Mouse (Mus musculus) forebrain, embryonic 16.5 days (tissue): ENCODE data around the gene Cab39. TPM values are rescaled to one million over a fixed set of nuclear protein-coding genes. Genes with fewer than 3 reads are reported as not detected.
"Not testable (repeated sequence)": the region's sequence is repeated elsewhere in the genome, so short reads cannot be mapped to it uniquely, and the experiment has no call there.

Experiments
- ATAC-seq: fragments of 200-750 bp; cut with Nextera tagmentation; 2 replicates; pipeline ENCODE4 v1.8.0; 2017; ENCODE audit warnings: mild to moderate bottlenecking, moderate library complexity
- H3K27ac ChIP-seq: fragments of 300-500 bp; sonication (generic); 2 replicates; pipeline ENCODE4 v1.5.1; 2014; ENCODE audit warnings: low read length, control low read depth
- H3K27me3 ChIP-seq: fragments of 300-500 bp; sonication (generic); replicated peaks from 2 replicates; pipeline ENCODE4 v1.6.1; 2014; ENCODE audit warnings: low read length; ENCODE audit not compliant: control insufficient read depth, insufficient read depth
- H3K36me3 ChIP-seq: fragments of 300-500 bp; sonication (generic); 2 replicates; pipeline ENCODE4 v1.6.1; 2014; ENCODE audit not compliant: control insufficient read depth, insufficient read depth
- H3K4me1 ChIP-seq: fragments of 300-500 bp; sonication (generic); replicated peaks from 2 replicates; pipeline ENCODE4 v1.6.1; 2014; ENCODE audit warnings: low read length; ENCODE audit not compliant: control insufficient read depth, insufficient read depth
- H3K4me2 ChIP-seq: fragments of 300-500 bp; sonication (generic); 2 replicates; pipeline ENCODE4 v1.6.1; 2014; ENCODE audit warnings: mild to moderate bottlenecking, low read length, control low read depth
- H3K4me3 ChIP-seq: fragments of 300-500 bp; sonication (generic); replicated peaks from 2 replicates; pipeline ENCODE4 v1.5.1; 2014; ENCODE audit warnings: mild to moderate bottlenecking, low read length, control low read depth
- H3K9ac ChIP-seq: fragments of 300-500 bp; sonication (generic); replicated peaks from 2 replicates; pipeline ENCODE4 v1.6.1; 2014; ENCODE audit warnings: low read depth, low read length, control low read depth
- H3K9me3 ChIP-seq: fragments of 300-500 bp; sonication (generic); 2 replicates; pipeline ENCODE4 v1.6.1; 2016; ENCODE audit warnings: low read length; ENCODE audit not compliant: control insufficient read depth
- WGBS: fragments of 180-500 bp; shearing (Covaris S2); extraction: QIAGEN DNeasy Blood & Tissue Kit; methylation state at CpG from one replicate; pipeline ENCODE4 v1.1.7; 2014; 5-methylcytosine and 5-hydroxymethylcytosine counted together
- polyA plus RNA-seq: library from polyadenylated mRNA; unstranded; fragments of >200 nt; fragmentation: Nextera tagmentation; extraction: Ambion mirVana; gene quantifications from 2 replicates; pipeline ENCODE4 v1.2.1, GENCODE M21; 2015

Gene Cab39
- polyA plus RNA-seq, 1 experiment from 2014 or later, result 47.1 TPM

DNA sequence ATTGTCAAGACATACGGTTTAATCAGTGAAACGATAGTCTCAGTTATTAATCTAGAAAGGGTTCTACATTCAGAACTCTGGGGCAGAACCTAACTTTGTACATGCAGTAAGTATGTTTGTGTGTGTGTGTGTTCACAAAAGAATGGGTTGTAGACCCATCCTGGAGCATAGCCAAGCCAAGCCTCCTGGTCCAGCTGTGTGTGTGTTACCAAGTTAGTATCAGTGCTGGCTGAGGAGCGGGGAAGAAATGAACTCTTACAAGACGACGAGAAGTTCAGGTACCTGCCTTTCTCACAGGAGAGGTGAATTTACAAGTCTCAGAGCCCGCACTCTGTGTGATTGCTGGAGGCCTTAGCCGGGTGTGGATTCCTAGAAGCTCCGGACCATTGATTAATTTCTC, 11.3 kb downstream of the Cab39 start:
- Histone ChIP-seq H3K4me1 (no peaks in the 10 kb centered on the region), H3K27me3 (no peaks in the 10 kb centered on the region), H3K4me2 (no peak overlapping the region), H3K4me3 (no peak overlapping the region), H3K27ac (no peak overlapping the region), H3K9me3 (no peaks in the 10 kb centered on the region), H3K36me3 (no peaks in the 10 kb centered on the region), H3K9ac (no peak overlapping the region)
- 95% methylated on average over 8 of the region's 8 CpGs for WGBS
- no peak for ATAC-seq

GRCm38 (mm10) chr1:85809256-85809655, 16.0 kb downstream of the Cab39 start:
- no peaks in the 10 kb centered on the region for H3K36me3 ChIP-seq
- H3K4me1 ChIP-seq, result peaks cover 5% of the 10 kb centered on the region
- WGBS, result 71% methylated on average over 4 of the region's 4 CpGs
- H3K9ac ChIP-seq, result no peak overlapping the region
- no peak overlapping the region for H3K4me3 ChIP-seq
- ATAC-seq, result no peak
- no peaks in the 10 kb centered on the region for H3K27me3 ChIP-seq
- H3K9me3 ChIP-seq, result no peaks in the 10 kb centered on the region
- H3K27ac ChIP-seq, result no peak overlapping the region
- no peak overlapping the region for H3K4me2 ChIP-seq

DNA sequence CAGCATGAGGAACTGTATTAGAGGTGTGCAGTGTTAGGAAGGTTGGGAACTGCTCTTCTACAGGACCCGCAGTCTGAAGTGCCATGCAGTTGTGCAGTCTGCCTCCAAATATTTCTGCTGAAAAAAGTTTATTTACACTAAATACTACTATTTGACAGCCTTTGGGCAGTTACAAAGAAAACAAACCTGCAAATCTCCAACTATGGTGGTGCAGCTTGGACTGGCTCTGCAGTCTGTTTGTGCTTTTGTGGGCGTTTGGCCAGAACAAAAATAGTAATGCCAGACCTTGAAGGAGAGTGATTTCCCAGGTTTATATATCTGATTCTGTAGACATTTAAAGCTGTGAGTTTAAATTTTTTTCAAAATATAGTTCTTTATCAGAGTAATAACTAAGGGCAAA, 17.1 kb downstream of the Cab39 start:
- Histone ChIP-seq H3K27me3 (no peaks in the 10 kb centered on the region), H3K9ac (no peak overlapping the region), H3K36me3 (no peaks in the 10 kb centered on the region), H3K27ac (no peak overlapping the region), H3K4me2 (no peak overlapping the region), H3K9me3 (no peaks in the 10 kb centered on the region), H3K4me3 (no peak overlapping the region), H3K4me1 (peaks cover 5% of the 10 kb centered on the region)
- 83% methylated on average over 2 of the region's 2 CpGs for WGBS
- ATAC-seq, result no peak

DNA sequence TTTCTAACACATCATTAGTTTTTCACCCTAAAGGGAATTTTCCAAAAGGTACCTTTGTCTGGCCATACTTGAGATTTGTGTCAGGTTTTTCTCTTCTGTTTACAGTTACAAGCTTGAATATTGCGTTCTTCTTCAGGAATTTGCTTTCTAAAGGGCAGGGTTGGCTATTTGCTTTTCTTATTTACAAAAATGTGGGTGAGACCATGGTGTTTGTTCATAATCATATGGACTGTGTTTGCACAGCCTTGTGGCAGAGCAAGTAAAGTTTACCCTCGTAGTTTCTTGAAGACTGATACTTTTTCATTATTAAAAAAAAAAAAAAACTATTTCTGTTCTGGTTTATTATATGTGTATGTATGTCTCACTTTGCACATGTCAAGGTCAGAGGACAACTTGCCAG, 17.5 kb downstream of the Cab39 start:
- no peak for ATAC-seq
- no peaks in the 10 kb centered on the region for H3K27me3 ChIP-seq
- 87% methylated on average over 2 of the region's 2 CpGs for WGBS
- H3K4me3 ChIP-seq, result no peak overlapping the region
- peaks cover 5% of the 10 kb centered on the region for H3K4me1 ChIP-seq
- no peaks in the 10 kb centered on the region for H3K36me3 ChIP-seq
- no peak overlapping the region for H3K27ac ChIP-seq
- no peak overlapping the region for H3K9ac ChIP-seq
- no peak overlapping the region for H3K4me2 ChIP-seq
- no peaks in the 10 kb centered on the region for H3K9me3 ChIP-seq

DNA sequence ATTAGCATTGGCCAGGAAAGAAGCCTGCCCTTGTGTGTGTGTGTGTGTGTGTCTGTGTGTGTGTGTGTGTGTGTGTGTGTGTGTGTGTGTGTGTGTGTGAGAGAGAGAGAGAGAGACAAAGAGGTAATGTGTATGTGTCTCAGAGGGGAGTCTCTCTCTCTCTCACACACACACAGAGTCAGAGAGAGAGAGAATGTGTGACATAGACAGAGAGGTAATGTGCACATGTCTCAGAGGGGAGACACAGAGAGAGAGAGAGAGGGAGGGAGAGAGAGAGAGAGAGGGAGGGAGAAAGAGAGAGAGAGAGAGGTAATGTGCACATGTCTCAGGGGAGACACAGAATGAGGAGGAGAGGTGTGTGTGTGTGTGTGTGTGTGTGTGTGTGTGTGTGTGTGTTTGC, 21.0 kb downstream of the Cab39 start:
- H3K4me2 ChIP-seq, H3K36me3 ChIP-seq, ATAC-seq, H3K4me3 ChIP-seq, H3K4me1 ChIP-seq, H3K27ac ChIP-seq, H3K9me3 ChIP-seq, H3K9ac ChIP-seq, H3K27me3 ChIP-seq: not testable (repeated sequence)

- 96% methylated on average over 6 of the region's 6 CpGs for WGBS
Observed at GRCm38 (mm10) chr1:85818121-85818520, 24.9 kb downstream of the Cab39 start.

DNA sequence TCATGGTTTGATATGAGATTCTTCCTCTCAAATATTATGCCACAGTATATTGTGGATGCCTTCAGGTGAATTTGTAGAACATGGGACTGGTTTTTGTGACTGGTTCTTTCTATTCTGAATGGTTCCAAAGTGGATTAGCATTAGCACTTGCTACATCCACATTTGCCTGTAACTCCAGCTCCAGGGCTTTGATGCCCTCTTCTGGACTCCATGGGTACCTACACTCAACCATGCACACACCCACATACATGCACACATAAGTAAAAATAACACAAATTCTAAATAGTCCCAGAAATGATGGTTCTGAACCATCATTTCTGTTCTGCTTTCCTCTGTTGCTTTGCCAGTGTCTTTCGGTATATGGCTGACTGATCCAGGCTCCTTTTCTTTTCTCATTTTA, 26.5 kb downstream of the Cab39 start:
- Histone ChIP-seq H3K4me1 (no peaks in the 10 kb centered on the region), H3K36me3 (peaks cover 16% of the 10 kb centered on the region), H3K9ac (no peak overlapping the region), H3K4me2 (no peak overlapping the region), H3K27me3 (no peaks in the 10 kb centered on the region), H3K4me3 (no peak overlapping the region), H3K27ac (no peak overlapping the region), H3K9me3 (no peaks in the 10 kb centered on the region; the same call in 1 of the 2 replicates)
- 100% methylated on average over 1 of the region's 1 CpGs for WGBS
- ATAC-seq, result no peak

More at GRCm38 (mm10) chr1:85818121-85818520, 24.9 kb downstream of the Cab39 start:
- H3K9ac ChIP-seq, result no peak overlapping the region
- ATAC-seq, result no peak
- H3K4me1 ChIP-seq, result no peaks in the 10 kb centered on the region
- peaks cover 12% of the 10 kb centered on the region for H3K36me3 ChIP-seq
- no peak overlapping the region for H3K4me3 ChIP-seq
- H3K4me2 ChIP-seq, result no peak overlapping the region
- no peak overlapping the region for H3K27ac ChIP-seq
- H3K9me3 ChIP-seq, result no peaks in the 10 kb centered on the region; the same call in 1 of the 2 replicates
- no peaks in the 10 kb centered on the region for H3K27me3 ChIP-seq

DNA sequence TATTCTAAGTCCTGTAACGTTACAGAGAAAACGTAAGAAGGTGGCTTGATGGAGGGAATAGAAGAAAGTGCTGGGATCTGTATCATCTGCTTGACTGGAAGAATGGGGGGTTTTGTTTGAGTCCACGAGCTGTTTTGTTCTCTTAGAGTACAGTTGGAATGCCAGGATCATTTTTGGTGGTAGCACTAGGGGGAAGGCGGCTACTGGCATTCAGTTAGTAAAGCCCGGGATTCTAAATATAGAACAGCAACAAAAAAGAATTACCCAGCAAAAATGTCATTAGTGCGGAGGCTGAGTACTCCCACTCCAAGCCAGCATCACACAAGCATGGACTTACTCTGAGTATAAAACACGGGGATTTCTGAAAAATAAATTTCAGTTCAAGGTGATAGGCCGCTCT, 29.0 kb downstream of the Cab39 start:
- H3K4me2 ChIP-seq, result no peak overlapping the region
- H3K4me3 ChIP-seq, result no peak overlapping the region
- H3K27ac ChIP-seq, result no peak overlapping the region
- H3K9me3 ChIP-seq, result no peaks in the 10 kb centered on the region; the same call in 1 of the 2 replicates
- no peak overlapping the region for H3K9ac ChIP-seq
- H3K36me3 ChIP-seq, result peaks cover 19% of the 10 kb centered on the region
- no peak for ATAC-seq
- 79% methylated on average over 8 of the region's 8 CpGs for WGBS
- H3K27me3 ChIP-seq, result no peaks in the 10 kb centered on the region
- H3K4me1 ChIP-seq, result no peaks in the 10 kb centered on the region

DNA sequence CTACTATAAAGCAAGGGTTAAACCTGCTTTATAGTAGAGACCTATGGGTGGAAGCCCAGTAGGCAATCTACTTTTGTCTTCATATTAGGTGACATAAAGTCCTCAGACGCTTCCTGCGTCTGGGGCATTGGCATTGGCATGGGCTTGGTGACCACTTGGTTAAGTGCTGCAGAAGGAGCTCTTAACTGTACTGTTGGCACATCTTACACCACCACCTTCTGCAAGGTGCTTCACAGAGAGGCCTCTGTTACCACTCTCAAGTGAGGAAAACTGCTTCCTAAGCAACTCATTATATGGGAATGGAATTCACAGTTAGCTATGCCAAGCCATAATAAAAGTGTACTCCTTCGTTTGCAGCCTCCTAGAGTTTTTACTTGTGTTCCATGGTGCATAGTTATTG, 31.7 kb downstream of the Cab39 start:
- H3K27ac ChIP-seq, result no peak overlapping the region
- H3K9ac ChIP-seq, result no peak overlapping the region
- WGBS, result 70% methylated on average over 3 of the region's 3 CpGs
- H3K4me2 ChIP-seq, result no peak overlapping the region
- no peak for ATAC-seq
- no peak overlapping the region for H3K4me3 ChIP-seq
- no peaks in the 10 kb centered on the region for H3K4me1 ChIP-seq
- H3K27me3 ChIP-seq, result no peaks in the 10 kb centered on the region
- no peaks in the 10 kb centered on the region for H3K9me3 ChIP-seq
- H3K36me3 ChIP-seq, result peaks cover 13% of the 10 kb centered on the region

DNA sequence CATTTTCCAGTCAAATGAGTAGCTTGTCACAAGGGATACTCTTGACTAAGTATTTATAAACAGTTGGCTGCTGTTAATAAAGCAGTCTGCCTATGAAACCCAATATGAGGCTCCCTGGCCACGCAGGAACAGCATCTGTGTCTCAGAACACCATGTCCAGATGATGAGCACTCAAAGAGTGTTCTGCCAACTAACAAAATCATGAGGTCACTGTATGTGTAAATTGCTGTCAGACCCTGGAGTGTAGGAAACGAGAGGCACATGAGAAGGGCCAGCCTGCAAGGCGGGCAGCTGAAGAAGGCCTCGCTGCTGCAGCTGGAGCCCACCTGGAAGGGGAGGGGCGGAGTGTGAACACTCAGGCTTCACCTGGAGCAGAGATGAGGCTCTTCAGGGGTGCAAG, 33.9 kb downstream of the Cab39 start:
- no peaks in the 10 kb centered on the region for H3K4me1 ChIP-seq
- WGBS, result 87% methylated on average over 5 of the region's 5 CpGs
- ATAC-seq, result no peak
- H3K9me3 ChIP-seq, result no peaks in the 10 kb centered on the region
- no peaks in the 10 kb centered on the region for H3K27me3 ChIP-seq
- H3K36me3 ChIP-seq, result peaks cover 13% of the 10 kb centered on the region
- no peak overlapping the region for H3K4me2 ChIP-seq
- H3K9ac ChIP-seq, result no peak overlapping the region
- H3K27ac ChIP-seq, result no peak overlapping the region
- H3K4me3 ChIP-seq, result no peak overlapping the region
